Mouse (Mus musculus) gastrocnemius, adult 8-10 months (tissue): ENCODE measurements at regions not wholly inside any gene's neighbourhood (a gene's known extent, or its start where the extent isn't known, plus 50 kb on each side); places are given as distances from the start of the nearest gene placed in this dataset.
A peak's percentile ranks its signal among the peaks of the same experiment; 100 is the strongest.
"Not testable (repeated sequence)": the region's sequence is repeated elsewhere in the genome, so short reads cannot be mapped to it uniquely, and the experiment has no call there.

Experiments
- DNase-seq, 2 experiments: peaks; one replicate each; pipeline ENCODE4 v3.0.0; 2022; ENCODE audit warnings: low spot score in 2 of 2

DNA sequence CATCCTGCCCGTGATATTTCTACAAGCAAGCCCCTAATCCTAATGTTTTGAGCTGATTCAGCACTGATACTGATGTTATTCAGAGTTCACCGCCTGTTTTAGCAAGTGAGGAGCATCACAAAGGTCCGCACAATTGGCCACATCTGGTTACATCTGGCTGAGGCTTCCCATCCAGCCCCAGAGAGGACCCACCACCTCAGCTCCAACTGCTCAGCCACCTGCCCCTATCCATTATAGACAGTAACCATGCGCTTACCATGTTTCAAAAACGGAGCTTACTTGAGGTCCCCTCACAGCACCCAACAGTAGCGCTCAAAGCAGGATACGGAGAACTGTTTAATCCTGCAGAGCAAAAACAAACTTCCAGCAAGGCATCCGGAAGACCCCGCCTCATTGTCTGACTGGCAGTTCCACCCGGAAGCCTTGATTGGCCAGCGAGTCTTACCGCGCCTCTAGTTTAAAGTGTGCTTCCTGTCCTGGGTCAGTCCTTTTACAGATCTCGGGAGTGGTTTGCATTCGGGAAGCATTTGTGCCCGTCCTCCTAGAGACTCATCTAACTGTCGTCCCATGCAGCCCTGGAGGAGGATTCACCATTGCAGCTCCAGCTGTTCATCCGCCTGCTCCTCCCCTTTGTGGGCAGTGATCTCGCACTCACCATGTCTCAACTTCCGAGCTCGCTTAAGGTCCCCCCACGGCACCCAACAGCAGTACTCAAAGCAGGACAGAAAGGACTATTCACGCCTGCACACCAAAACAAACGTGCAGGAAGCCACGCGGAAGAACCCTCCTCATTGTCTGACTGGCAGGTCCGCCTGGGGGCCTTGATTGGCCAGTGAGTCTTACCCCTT, 69.9 kb upstream of the Zfp825 start:
- DNase-seq, result peak; percentile 36 to 52

GRCm38 (mm10) chr13:74564331-74564727, 70.5 kb upstream of the Zfp825 start:
- DNase-seq, result not testable (repeated sequence)

GRCm38 (mm10) chr13:74569967-74570366, 69.4 kb upstream of the Erap1 start:
- DNase-seq, result not testable (repeated sequence)
